In genomic region chr6:142347431-142348385, GRCm38 (mm10) we compare ENCODE assay signal across 14 mouse cellular contexts. TPM values are rescaled to one million over a fixed set of nuclear protein-coding genes. Genes with fewer than 3 reads are reported as not detected.
DNase-seq lines count a peak whose midpoint lies in the region; ATAC-seq lines count a peak whose summit lies in the region.
"Had no signal": no experiment of that assay in that cellular context is flagged by ENCODE, and none has a peak within 500 bp of the region (broad histone marks: within the 10 kb centered on the region; RNA-seq: fewer than 3 reads in every experiment).

No protein-coding gene starts in this region.

- H3K4me2 ChIP-seq in embryonic facial prominence, embryonic 13.5 days, result no peak overlapping the region
- H3K4me2 ChIP-seq in liver, embryonic 15.5 days, result no peak overlapping the region
- no peak overlapping the region for H3K4me2 ChIP-seq in liver, embryonic 12.5 days
- H3K4me2 ChIP-seq: forebrain, embryonic 15.5 days; limb, embryonic 15.5 days; midbrain, embryonic 11.5 days had no signal

- no peak overlapping the region for H3K4me3 ChIP-seq in embryonic facial prominence, embryonic 13.5 days
- H3K4me3 ChIP-seq in embryonic facial prominence, embryonic 10.5 days, result no peak overlapping the region
- no peak overlapping the region for H3K4me3 ChIP-seq in liver, embryonic 15.5 days (replicated peaks)
- no peak overlapping the region for H3K4me3 ChIP-seq in liver, embryonic 12.5 days
- no peak overlapping the region for H3K4me3 ChIP-seq in midbrain, embryonic 10.5 days
- H3K4me3 ChIP-seq: forebrain, embryonic 15.5 days; layer of hippocampus, adult 2 months; limb, embryonic 15.5 days had no signal

- peaks cover 11% of the 10 kb centered on the region for H3K4me1 ChIP-seq in embryonic facial prominence, embryonic 13.5 days
- peaks cover 9% of the 10 kb centered on the region for H3K4me1 ChIP-seq in embryonic facial prominence, embryonic 10.5 days
- peaks cover 32% of the 10 kb centered on the region for H3K4me1 ChIP-seq in liver, embryonic 15.5 days (replicated peaks)
- H3K4me1 ChIP-seq in liver, embryonic 12.5 days, result peaks cover 23% of the 10 kb centered on the region
- H3K4me1 ChIP-seq in midbrain, embryonic 10.5 days, result peaks cover 12% of the 10 kb centered on the region
- H3K4me1 ChIP-seq: limb, embryonic 15.5 days had no signal

- DNase-seq in embryonic facial prominence, embryonic 10.5 days (ENCODE audit: low spot score), result no peak
- peak; percentile 33 for DNase-seq in 416B (ENCODE audit: low read depth)
- DNase-seq in kidney, postnatal 36 days, result peak; percentile 18 to 31
- no peak for DNase-seq in midbrain, embryonic 10.5 days (ENCODE audit: low spot score)
- DNase-seq: adrenal gland, postnatal 10 days; thymus, postnatal 14 days had no signal

- peaks cover 30% of the 10 kb centered on the region for H3K36me3 ChIP-seq in embryonic facial prominence, embryonic 13.5 days
- peaks cover 34% of the 10 kb centered on the region for H3K36me3 ChIP-seq in embryonic facial prominence, embryonic 10.5 days (replicated peaks)
- H3K36me3 ChIP-seq in liver, embryonic 15.5 days (replicated peaks), result peaks cover 26% of the 10 kb centered on the region
- peaks cover 31% of the 10 kb centered on the region for H3K36me3 ChIP-seq in liver, embryonic 12.5 days
- peaks cover 46% of the 10 kb centered on the region for H3K36me3 ChIP-seq in midbrain, embryonic 10.5 days

- no peak for ATAC-seq in embryonic facial prominence, embryonic 13.5 days (ENCODE audit: insufficient number of reproducible peaks, insufficient read depth, low FRiP score, low TSS enrichment, low read depth)
- peak; percentile 24 for ATAC-seq in liver, embryonic 15.5 days (ENCODE audit: insufficient read depth)
- ATAC-seq in liver, embryonic 12.5 days, result no peak
- no peak for ATAC-seq in CD4-positive, CD25-positive, alpha-beta regulatory T cell, adult 4 months
- ATAC-seq: forebrain, embryonic 15.5 days had no signal

- 80% methylated on average over 11 of the region's 11 CpGs for WGBS in embryonic facial prominence, embryonic 13.5 days
- 86% methylated on average over 11 of the region's 11 CpGs for WGBS in embryonic facial prominence, embryonic 10.5 days
- WGBS in liver, embryonic 15.5 days (ENCODE audit: insufficient replicate concordance), result 66% methylated on average over 11 of the region's 11 CpGs
- WGBS in liver, embryonic 12.5 days (ENCODE audit: insufficient replicate concordance), result 74% methylated on average over 11 of the region's 11 CpGs
- WGBS in midbrain, embryonic 10.5 days, result 90% methylated on average over 11 of the region's 11 CpGs

- peak overlapping the region; percentile 6; the same call in 1 of the 2 replicates for H3K9ac ChIP-seq in embryonic facial prominence, embryonic 13.5 days
- H3K9ac ChIP-seq in liver, embryonic 15.5 days, result no peak overlapping the region
- no peak overlapping the region for H3K9ac ChIP-seq in liver, embryonic 12.5 days
- H3K9ac ChIP-seq: forebrain, embryonic 15.5 days; limb, embryonic 15.5 days had no signal

- no peak overlapping the region for H3K27ac ChIP-seq in embryonic facial prominence, embryonic 13.5 days
- no peak overlapping the region for H3K27ac ChIP-seq in embryonic facial prominence, embryonic 10.5 days (replicated peaks)
- H3K27ac ChIP-seq in liver, embryonic 15.5 days (replicated peaks), result 0 out of 2 replicates have a peak overlapping the region, but pooled peaks have one; percentile 82
- no peak overlapping the region for H3K27ac ChIP-seq in liver, embryonic 12.5 days
- H3K27ac ChIP-seq in midbrain, embryonic 10.5 days (replicated peaks), result no peak overlapping the region
- H3K27ac ChIP-seq: forebrain, embryonic 15.5 days; layer of hippocampus, adult 2 months; limb, embryonic 15.5 days had no signal

- no peaks in the 10 kb centered on the region for H3K9me3 ChIP-seq in embryonic facial prominence, embryonic 13.5 days
- H3K9me3 ChIP-seq in embryonic facial prominence, embryonic 10.5 days, result no peaks in the 10 kb centered on the region
- H3K9me3 ChIP-seq in liver, embryonic 15.5 days (replicated peaks), result no peaks in the 10 kb centered on the region
- H3K9me3 ChIP-seq in liver, embryonic 12.5 days (replicated peaks), result no peaks in the 10 kb centered on the region
- no peaks in the 10 kb centered on the region for H3K9me3 ChIP-seq in midbrain, embryonic 10.5 days (replicated peaks)
- H3K9me3 ChIP-seq: forebrain, embryonic 15.5 days; limb, embryonic 15.5 days had no signal

- no peaks in the 10 kb centered on the region for H3K27me3 ChIP-seq in embryonic facial prominence, embryonic 13.5 days
- no peaks in the 10 kb centered on the region for H3K27me3 ChIP-seq in embryonic facial prominence, embryonic 10.5 days (replicated peaks; ENCODE audit: low read depth, poor library complexity, severe bottlenecking)
- H3K27me3 ChIP-seq in liver, embryonic 15.5 days, result no peaks in the 10 kb centered on the region
- 0 out of 2 replicates have a peak, but pooled peaks cover 3% of the 10 kb centered on the region for H3K27me3 ChIP-seq in liver, embryonic 12.5 days (replicated peaks)
- H3K27me3 ChIP-seq in midbrain, embryonic 10.5 days (ENCODE audit: low read depth, poor library complexity, severe bottlenecking), result no peaks in the 10 kb centered on the region
- H3K27me3 ChIP-seq: forebrain, embryonic 15.5 days; limb, embryonic 15.5 days had no signal

RNA-seq across cellular contexts. Expression of gene Pyroxd1, which starts 2.3 kb away (rescaled TPM):
- polyA plus RNA-seq in embryonic facial prominence, embryonic 13.5 days (2015; fragmentation: Nextera tagmentation; extraction: Ambion mirVana), result 19.4 and 21.4 TPM in 2 replicates
- polyA plus RNA-seq in embryonic facial prominence, embryonic 10.5 days (2016; fragmentation: Nextera tagmentation; extraction: Ambion mirVana), result 17.4 and 20.6 TPM in 2 replicates
- polyA plus RNA-seq in liver, embryonic 15.5 days (2015; fragmentation: Nextera tagmentation; extraction: Ambion mirVana), result 4.9 and 5.9 TPM in 2 replicates
- polyA plus RNA-seq in liver, embryonic 12.5 days (2016; fragmentation: Nextera tagmentation; extraction: Ambion mirVana), result 6.6 and 6.9 TPM in 2 replicates
- polyA plus RNA-seq in midbrain, embryonic 10.5 days (2016; fragmentation: Nextera tagmentation; extraction: Ambion mirVana), result 21.5 and 21.9 TPM in 2 replicates
- 10 to 100 TPM; 18.8 to 20.0 TPM for polyA plus RNA-seq in CD4-positive, CD25-positive, alpha-beta regulatory T cell, adult 4 months (2017; shearing (Covaris generic))

RNA-seq across cellular contexts. Expression of gene Slco1a5, which starts 24.9 kb away (rescaled TPM):
- polyA plus RNA-seq in embryonic facial prominence, embryonic 13.5 days (2015; fragmentation: Nextera tagmentation; extraction: Ambion mirVana), result not detected in 2 replicates
- 0.35 and 0.51 TPM in 2 replicates for polyA plus RNA-seq in embryonic facial prominence, embryonic 10.5 days (2016; fragmentation: Nextera tagmentation; extraction: Ambion mirVana)
- polyA plus RNA-seq in liver, embryonic 15.5 days (2015; fragmentation: Nextera tagmentation; extraction: Ambion mirVana), result not detected in 2 replicates
- not detected in 2 replicates for polyA plus RNA-seq in liver, embryonic 12.5 days (2016; fragmentation: Nextera tagmentation; extraction: Ambion mirVana)
- 0.47 and 0.77 TPM in 2 replicates for polyA plus RNA-seq in midbrain, embryonic 10.5 days (2016; fragmentation: Nextera tagmentation; extraction: Ambion mirVana)
- not detected for polyA plus RNA-seq in CD4-positive, CD25-positive, alpha-beta regulatory T cell, adult 4 months (2017; shearing (Covaris generic))

RNA-seq across cellular contexts. Expression of gene Recql, which starts 39.2 kb away (rescaled TPM):
- polyA plus RNA-seq in embryonic facial prominence, embryonic 13.5 days (2015; fragmentation: Nextera tagmentation; extraction: Ambion mirVana), result 30.1 and 31.3 TPM in 2 replicates
- polyA plus RNA-seq in embryonic facial prominence, embryonic 10.5 days (2016; fragmentation: Nextera tagmentation; extraction: Ambion mirVana), result 34.3 and 37.4 TPM in 2 replicates
- polyA plus RNA-seq in liver, embryonic 15.5 days (2015; fragmentation: Nextera tagmentation; extraction: Ambion mirVana), result 12.6 and 14.2 TPM in 2 replicates
- 25.8 and 25.9 TPM in 2 replicates for polyA plus RNA-seq in liver, embryonic 12.5 days (2016; fragmentation: Nextera tagmentation; extraction: Ambion mirVana)
- polyA plus RNA-seq in midbrain, embryonic 10.5 days (2016; fragmentation: Nextera tagmentation; extraction: Ambion mirVana), result 40.1 and 41.4 TPM in 2 replicates
- 10 to 100 TPM; 46.9 to 49.0 TPM for polyA plus RNA-seq in CD4-positive, CD25-positive, alpha-beta regulatory T cell, adult 4 months (2017; shearing (Covaris generic))

RNA-seq across cellular contexts. Expression of gene Golt1b, which starts 39.3 kb away (rescaled TPM):
- polyA plus RNA-seq in embryonic facial prominence, embryonic 13.5 days (2015; fragmentation: Nextera tagmentation; extraction: Ambion mirVana), result 121 and 125 TPM in 2 replicates
- polyA plus RNA-seq in embryonic facial prominence, embryonic 10.5 days (2016; fragmentation: Nextera tagmentation; extraction: Ambion mirVana), result 120 and 126 TPM in 2 replicates
- polyA plus RNA-seq in liver, embryonic 15.5 days (2015; fragmentation: Nextera tagmentation; extraction: Ambion mirVana), result 30.9 and 32.1 TPM in 2 replicates
- 51.3 and 54.6 TPM in 2 replicates for polyA plus RNA-seq in liver, embryonic 12.5 days (2016; fragmentation: Nextera tagmentation; extraction: Ambion mirVana)
- 124 and 125 TPM in 2 replicates for polyA plus RNA-seq in midbrain, embryonic 10.5 days (2016; fragmentation: Nextera tagmentation; extraction: Ambion mirVana)
- 10 to 100 TPM; 49.8 to 53.2 TPM for polyA plus RNA-seq in CD4-positive, CD25-positive, alpha-beta regulatory T cell, adult 4 months (2017; shearing (Covaris generic))

RNA-seq across cellular contexts. Expression of gene Iapp, which starts 49.5 kb away (rescaled TPM):
- not detected in 2 replicates for polyA plus RNA-seq in embryonic facial prominence, embryonic 13.5 days (2015; fragmentation: Nextera tagmentation; extraction: Ambion mirVana)
- 0.24 TPM in 1 of 2 replicates, not detected in the other for polyA plus RNA-seq in embryonic facial prominence, embryonic 10.5 days (2016; fragmentation: Nextera tagmentation; extraction: Ambion mirVana)
- polyA plus RNA-seq in liver, embryonic 15.5 days (2015; fragmentation: Nextera tagmentation; extraction: Ambion mirVana), result 0.28 and 0.35 TPM in 2 replicates
- polyA plus RNA-seq in liver, embryonic 12.5 days (2016; fragmentation: Nextera tagmentation; extraction: Ambion mirVana), result not detected in 2 replicates
- 0.62 and 1.7 TPM in 2 replicates for polyA plus RNA-seq in midbrain, embryonic 10.5 days (2016; fragmentation: Nextera tagmentation; extraction: Ambion mirVana)
- not detected for polyA plus RNA-seq in CD4-positive, CD25-positive, alpha-beta regulatory T cell, adult 4 months (2017; shearing (Covaris generic))
- polyA plus RNA-seq: limb, embryonic 15.5 days had no signal

Comparison
In these comparisons a context has a peak if more than half of its experiments do, and no peak if none do; other contexts are left out.
1. DNase-seq: peak in 416B (single experiment) and kidney, postnatal 36 days (2 of 2); none in embryonic facial prominence, embryonic 10.5 days (single experiment) and midbrain, embryonic 10.5 days (single experiment).